Mouse (Mus musculus): Measurements from ENCODE around the gene Gm5269.

GRCm38 (mm10) chr1:45925131-45925499 is 35.0 kb upstream of the Gm5269 start:
- TF ChIP-seq CTCF (IDR thresholded peaks at IDR 0.05) (no peak), POLR2A (IDR thresholded peaks at IDR 0.05; ENCODE audit: insufficient read depth, low read depth, low read length) (no peak), EP300 (IDR thresholded peaks at IDR 0.05; ENCODE audit: insufficient read depth, low read depth, low read length) (no peak)

Measured in heart, adult 2 months (tissue).